Comparison of ENCODE assay signal across 10 mouse cellular contexts in genomic region chr3:96414951-96415327, GRCm38 (mm10). TPM values are rescaled to one million over a fixed set of nuclear protein-coding genes. Genes with fewer than 3 reads are reported as not detected.
DNase-seq lines count a peak whose midpoint lies in the region; ATAC-seq and TF ChIP-seq lines count a peak whose summit lies in the region.
"Had no signal": no experiment of that assay in that cellular context is flagged by ENCODE, and none has a peak within 500 bp of the region (broad histone marks: within the 10 kb centered on the region; RNA-seq: fewer than 3 reads in every experiment).

No protein-coding gene starts in this region.

- TF ChIP-seq CTCF in kidney, adult 2 months (conservative IDR thresholded peaks at IDR 0.05; ENCODE audit: insufficient read depth, insufficient read length, low read depth, low read length) = no peak

- H3K9ac ChIP-seq in kidney, embryonic 16.5 days (replicated peaks; ENCODE audit: low read length) = peak overlapping the region; percentile 98; the same call in 1 of the 2 replicates
- H3K9ac ChIP-seq in embryonic facial prominence, embryonic 14.5 days (ENCODE audit: low read depth, low read length) = peak overlapping the region; percentile 92
- no peak overlapping the region for H3K9ac ChIP-seq in neural tube, embryonic 12.5 days

- TF ChIP-seq POLR2A in kidney, adult 2 months (IDR thresholded peaks at IDR 0.05; ENCODE audit: low read depth, low read length) = no peak

- ATAC-seq in kidney, embryonic 16.5 days (ENCODE audit: low FRiP score, low TSS enrichment) = no peak
- no peak for ATAC-seq in embryonic facial prominence, embryonic 14.5 days (ENCODE audit: low read depth)
- no peak for ATAC-seq in neural tube, embryonic 12.5 days (ENCODE audit: low FRiP score, low read depth)

- H3K9me3 ChIP-seq in kidney, embryonic 16.5 days (ENCODE audit: low read length) = no peaks in the 10 kb centered on the region
- H3K9me3 ChIP-seq in embryonic facial prominence, embryonic 14.5 days (ENCODE audit: control insufficient read depth, low read length) = no peaks in the 10 kb centered on the region
- H3K9me3 ChIP-seq in limb, embryonic 10.5 days (replicated peaks) = no peaks in the 10 kb centered on the region
- no peaks in the 10 kb centered on the region for H3K9me3 ChIP-seq in neural tube, embryonic 12.5 days

- no peak for DNase-seq in kidney, adult 2 months
- no peak for DNase-seq in embryonic facial prominence, embryonic 14.5 days (ENCODE audit: low spot score)
- DNase-seq in limb, embryonic 10.5 days (ENCODE audit: low spot score) = no peak
- DNase-seq in left cerebral cortex, postnatal 10 days (ENCODE audit: extremely low spot score in 1 of 2, low spot score in 2 of 2) = no peak
- DNase-seq in thymus, postnatal 36 days = no peak
- no peak for DNase-seq in cerebellum, postnatal 10 days

- H3K4me3 ChIP-seq in kidney, embryonic 16.5 days (ENCODE audit: low read length) = peak overlapping the region; percentile 79
- H3K4me3 ChIP-seq in kidney, adult 2 months (ENCODE audit: insufficient read depth, low read depth, low read length) = no peak overlapping the region
- H3K4me3 ChIP-seq in embryonic facial prominence, embryonic 14.5 days (ENCODE audit: low read depth, low read length) = peak overlapping the region; percentile 78
- peak overlapping the region; percentile 84 for H3K4me3 ChIP-seq in limb, embryonic 10.5 days
- H3K4me3 ChIP-seq in neural tube, embryonic 12.5 days = no peak overlapping the region; the same call in 1 of the 2 replicates

- 28% methylated on average over 7 of the region's 7 CpGs for WGBS in kidney, embryonic 16.5 days
- whole genome bisulfite sequencing in kidney, adult 2 months = 74% methylated on average over 7 of the region's 7 CpGs
- 33% methylated on average over 7 of the region's 7 CpGs for WGBS in embryonic facial prominence, embryonic 14.5 days
- 41% methylated on average over 7 of the region's 7 CpGs for WGBS in limb, embryonic 10.5 days
- 32% methylated on average over 7 of the region's 7 CpGs for WGBS in neural tube, embryonic 12.5 days

- no peak overlapping the region; the same call in 1 of the 2 replicates for H3K27ac ChIP-seq in kidney, embryonic 16.5 days (ENCODE audit: low read length)
- H3K27ac ChIP-seq in kidney, adult 2 months (ENCODE audit: insufficient read depth, low read depth, low read length) = no peak overlapping the region
- H3K27ac ChIP-seq in embryonic facial prominence, embryonic 14.5 days (replicated peaks; ENCODE audit: low read depth, low read length) = no peak overlapping the region
- H3K27ac ChIP-seq in limb, embryonic 10.5 days = no peak overlapping the region
- H3K27ac ChIP-seq in neural tube, embryonic 12.5 days = no peak overlapping the region

- no peaks in the 10 kb centered on the region for H3K36me3 ChIP-seq in kidney, embryonic 16.5 days (ENCODE audit: insufficient read depth, low read length)
- H3K36me3 ChIP-seq in kidney, adult 2 months (ENCODE audit: control insufficient read depth, insufficient read depth, low read length) = no peaks in the 10 kb centered on the region
- no peaks in the 10 kb centered on the region for H3K36me3 ChIP-seq in embryonic facial prominence, embryonic 14.5 days (ENCODE audit: control insufficient read depth, insufficient read depth, low read length)
- H3K36me3 ChIP-seq in limb, embryonic 10.5 days = peaks cover 9% of the 10 kb centered on the region
- no peaks in the 10 kb centered on the region for H3K36me3 ChIP-seq in neural tube, embryonic 12.5 days

- intact Hi-C loops in left cerebral cortex, postnatal 10 days (cut with DNase I) = no loop called here

- H3K4me2 ChIP-seq in kidney, embryonic 16.5 days (replicated peaks; ENCODE audit: low read depth, low read length) = peak overlapping the region; percentile 91
- H3K4me2 ChIP-seq in embryonic facial prominence, embryonic 14.5 days (ENCODE audit: low read depth, low read length) = peak overlapping the region; percentile 87
- peak overlapping the region; percentile 78 for H3K4me2 ChIP-seq in neural tube, embryonic 12.5 days (replicated peaks)

- peaks cover 14% of the 10 kb centered on the region for H3K27me3 ChIP-seq in kidney, embryonic 16.5 days (ENCODE audit: insufficient read depth, low read length)
- H3K27me3 ChIP-seq in kidney, adult 2 months (replicated peaks; ENCODE audit: control insufficient read depth, insufficient read depth, low read length) = peaks cover 3% of the 10 kb centered on the region; the same call in 1 of the 2 replicates
- peaks cover 17% of the 10 kb centered on the region for H3K27me3 ChIP-seq in embryonic facial prominence, embryonic 14.5 days (replicated peaks; ENCODE audit: control insufficient read depth, insufficient read depth, low read length)
- peaks cover 16% of the 10 kb centered on the region for H3K27me3 ChIP-seq in limb, embryonic 10.5 days (ENCODE audit: low read depth, poor library complexity, severe bottlenecking)
- peaks cover 14% of the 10 kb centered on the region for H3K27me3 ChIP-seq in neural tube, embryonic 12.5 days (replicated peaks)
- H3K27me3 ChIP-seq: Patski had no signal

- no peaks in the 10 kb centered on the region for H3K4me1 ChIP-seq in kidney, embryonic 16.5 days (ENCODE audit: insufficient read depth, low read length)
- H3K4me1 ChIP-seq in kidney, adult 2 months (ENCODE audit: control insufficient read depth, insufficient read depth, low read length) = no peaks in the 10 kb centered on the region
- H3K4me1 ChIP-seq in embryonic facial prominence, embryonic 14.5 days (ENCODE audit: control insufficient read depth, insufficient read depth, low read length) = no peaks in the 10 kb centered on the region
- peaks cover 8% of the 10 kb centered on the region for H3K4me1 ChIP-seq in limb, embryonic 10.5 days
- H3K4me1 ChIP-seq in neural tube, embryonic 12.5 days = no peaks in the 10 kb centered on the region; the same call in 1 of the 2 replicates

RNA-seq across cellular contexts. Expression of gene BC107364, which starts 37.2 kb away (rescaled TPM):
- polyA plus RNA-seq in kidney, embryonic 16.5 days (2015; fragmentation: Nextera tagmentation; extraction: Ambion mirVana) = 0.25 TPM in 1 of 2 replicates, not detected in the other
- 0.08 and 0.14 TPM in 2 replicates for polyA plus RNA-seq in kidney, adult 2 months (2012; rRNA removed)
- polyA plus RNA-seq in embryonic facial prominence, embryonic 14.5 days (2014; fragmentation: Nextera tagmentation; extraction: Ambion mirVana) = not detected in 2 replicates
- 0.14 TPM in 1 of 2 replicates, not detected in the other for polyA plus RNA-seq in limb, embryonic 10.5 days (2016; fragmentation: Nextera tagmentation; extraction: Ambion mirVana)
- not detected in 2 replicates for polyA plus RNA-seq in neural tube, embryonic 12.5 days (2016; fragmentation: Nextera tagmentation; extraction: Ambion mirVana)
- total RNA-seq in left cerebral cortex, postnatal 10 days (2021) = not detected
- total RNA-seq: layer of hippocampus, postnatal 14 days had no signal
- polyA plus RNA-seq: Patski had no signal

Comparison
In these comparisons a context has a peak if more than half of its experiments do, and no peak if none do; other contexts are left out.
1. H3K4me3 ChIP-seq: peak in kidney, embryonic 16.5 days (single experiment), embryonic facial prominence, embryonic 14.5 days (single experiment) and limb, embryonic 10.5 days (single experiment); none in kidney, adult 2 months (single experiment) and neural tube, embryonic 12.5 days (single experiment).
2. Peak in every context shown above with its lines, with median percentiles within 50 percentile points of each other: H3K4me2 ChIP-seq.